Mouse (Mus musculus) hindbrain, embryonic 15.5 days (tissue): ENCODE data around the gene Irak1bp1. TPM values are rescaled to one million over a fixed set of nuclear protein-coding genes. Genes with fewer than 3 reads are reported as not detected.

Experiments
- ATAC-seq: fragments of 200-750 bp; cut with Nextera tagmentation; 2 replicates; pipeline ENCODE4 v1.8.0; 2017; ENCODE audit warnings: low read depth, moderate number of reproducible peaks, moderate TSS enrichment; ENCODE audit not compliant: low FRiP score
- H3K27ac ChIP-seq: fragments of 300-500 bp; sonication (generic); replicated peaks from 2 replicates; pipeline ENCODE4 v1.5.1; 2015; ENCODE audit warnings: mild to moderate bottlenecking, inconsistent platforms
- H3K27me3 ChIP-seq: fragments of 300-500 bp; sonication (generic); 2 replicates; pipeline ENCODE4 v1.6.1; 2015; ENCODE audit warnings: control low read depth, inconsistent platforms
- H3K36me3 ChIP-seq: fragments of 300-500 bp; sonication (generic); 2 replicates; pipeline ENCODE4 v1.6.1; 2015; ENCODE audit warnings: control low read depth, inconsistent platforms
- H3K4me1 ChIP-seq: fragments of 300-500 bp; sonication (generic); replicated peaks from 2 replicates; pipeline ENCODE4 v1.6.1; 2015; ENCODE audit warnings: control low read depth, inconsistent platforms
- H3K4me2 ChIP-seq: fragments of 300-500 bp; sonication (generic); 2 replicates; pipeline ENCODE4 v1.6.1; 2015; ENCODE audit warnings: moderate library complexity, mild to moderate bottlenecking, inconsistent platforms
- H3K4me3 ChIP-seq: fragments of 300-500 bp; sonication (generic); 2 replicates; pipeline ENCODE4 v1.5.1; 2015; ENCODE audit warnings: mild to moderate bottlenecking, inconsistent platforms
- H3K9ac ChIP-seq: fragments of 300-500 bp; sonication (generic); 2 replicates; pipeline ENCODE4 v1.6.1; 2015; ENCODE audit warnings: inconsistent platforms
- H3K9me3 ChIP-seq: fragments of 300-500 bp; sonication (generic); 2 replicates; pipeline ENCODE4 v1.6.1; 2016; ENCODE audit warnings: control low read depth, inconsistent platforms
- WGBS: fragments of 180-500 bp; shearing (Covaris S2); methylation state at CpG from one replicate; pipeline ENCODE4 v1.1.7; 2015; 5-methylcytosine and 5-hydroxymethylcytosine counted together
- polyA plus RNA-seq: library from polyadenylated mRNA; unstranded; fragments of >200 nt; fragmentation: Nextera tagmentation; extraction: Ambion mirVana; gene quantifications from 2 replicates; pipeline ENCODE4 v1.2.1, GENCODE M21; 2015

Irak1bp1 gene
- 33.6 and 35.8 TPM in 2 replicates for polyA plus RNA-seq

DNA sequence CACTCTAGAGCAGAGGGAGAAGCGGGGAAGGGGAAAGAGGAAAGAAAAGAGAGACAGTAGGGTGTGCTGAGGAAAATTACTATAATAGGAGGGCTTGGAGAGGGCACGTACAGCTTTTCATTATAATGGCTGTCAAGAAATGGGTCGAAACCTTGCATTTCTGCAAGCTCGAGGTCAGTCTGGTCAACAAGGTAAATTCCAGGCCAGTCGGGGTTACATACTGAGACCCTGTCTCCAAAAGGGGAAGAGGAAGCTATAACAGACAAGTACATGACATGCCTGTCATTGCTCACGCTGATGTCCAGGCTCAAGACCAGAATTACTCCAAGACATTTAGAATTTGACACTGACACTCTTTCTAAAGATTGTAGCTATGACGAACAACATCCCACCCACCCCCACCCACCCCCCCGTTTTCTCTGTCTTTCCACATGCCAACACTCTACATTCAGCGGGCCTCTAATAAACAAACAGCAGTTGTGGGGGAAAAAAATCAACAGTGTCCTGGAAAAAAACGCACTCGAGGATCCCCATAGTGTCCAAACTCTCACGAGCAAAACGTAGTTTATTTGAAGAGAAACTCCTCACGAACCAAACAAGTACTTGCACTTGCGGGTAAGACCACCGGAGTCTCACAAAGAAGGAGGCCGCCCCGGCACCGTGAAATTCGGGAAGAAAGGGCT lies at the start of gene Irak1bp1:
Irak1bp1 (plus strand) TSS at position 534 of the 683 bp plus-strand sequence.
- peak within 1 kb of the TSS; percentile 83 for H3K9ac ChIP-seq
- 9% methylated on average over 20 of the region's 20 CpGs for WGBS
- peaks cover 15% of the 10 kb centered on the region for H3K4me1 ChIP-seq
- H3K4me2 ChIP-seq = peak within 1 kb of the TSS; percentile 57
- peak within 1 kb of the TSS; percentile 71 for H3K4me3 ChIP-seq
- H3K27me3 ChIP-seq = no peaks in the 10 kb centered on the region
- H3K9me3 ChIP-seq = no peaks in the 10 kb centered on the region
- H3K36me3 ChIP-seq = peaks cover 4% of the 10 kb centered on the region; the same call in 1 of the 2 replicates
- ATAC-seq = peak; percentile 3; the same call in 1 of the 2 replicates
- peak within 1 kb of the TSS; percentile 92 for H3K27ac ChIP-seq

DNA sequence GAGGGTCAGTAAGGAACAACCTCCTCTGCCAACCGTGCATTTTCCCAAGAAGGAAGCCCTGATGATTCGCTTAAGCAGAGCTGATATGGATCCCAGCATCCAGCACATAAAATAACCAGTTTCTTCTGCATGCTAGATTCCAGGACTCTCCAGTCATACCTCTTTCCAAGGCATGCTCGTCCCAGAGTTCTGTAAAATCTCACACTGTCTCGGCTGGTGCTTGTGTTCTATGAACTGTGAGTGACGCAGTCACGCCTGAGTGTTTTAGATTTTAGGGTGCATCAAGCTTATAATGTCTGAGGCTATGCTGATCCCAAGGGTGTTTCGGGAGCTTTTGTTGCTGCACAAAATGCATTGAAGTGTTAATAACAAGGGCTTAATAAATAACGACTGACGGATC lies 41.0 kb upstream of the Irak1bp1 start:
- Histone ChIP-seq H3K4me3 (no peak overlapping the region), H3K4me1 (no peaks in the 10 kb centered on the region), H3K36me3 (no peaks in the 10 kb centered on the region), H3K9me3 (no peaks in the 10 kb centered on the region), H3K27me3 (no peaks in the 10 kb centered on the region), H3K4me2 (0 out of 2 replicates have a peak overlapping the region, but pooled peaks have one; percentile 13), H3K9ac (no peak overlapping the region), H3K27ac (no peak overlapping the region)
- no peak for ATAC-seq
- WGBS = 34% methylated on average over 9 of the region's 9 CpGs

DNA sequence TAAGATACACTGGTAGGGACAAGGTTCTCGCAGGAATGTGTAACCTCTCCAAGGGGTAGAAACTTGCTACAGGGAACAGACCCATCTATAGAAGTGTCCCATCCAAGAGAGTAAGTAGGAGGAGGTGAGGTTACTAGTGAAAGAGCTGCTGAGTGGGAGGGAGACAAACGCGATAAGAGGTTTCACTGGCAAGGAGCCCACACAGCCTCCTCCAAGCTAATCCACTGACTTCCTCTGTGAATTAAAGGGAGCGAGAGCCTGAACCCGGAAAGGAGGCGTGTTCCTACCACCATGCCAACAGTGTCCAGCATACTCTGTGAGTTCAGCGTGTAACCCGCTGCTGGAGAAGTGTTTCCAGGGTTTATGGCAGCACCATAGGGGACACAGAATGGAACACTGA lies 29.0 kb upstream of the Irak1bp1 start:
- WGBS = 78% methylated on average over 8 of the region's 8 CpGs

DNA sequence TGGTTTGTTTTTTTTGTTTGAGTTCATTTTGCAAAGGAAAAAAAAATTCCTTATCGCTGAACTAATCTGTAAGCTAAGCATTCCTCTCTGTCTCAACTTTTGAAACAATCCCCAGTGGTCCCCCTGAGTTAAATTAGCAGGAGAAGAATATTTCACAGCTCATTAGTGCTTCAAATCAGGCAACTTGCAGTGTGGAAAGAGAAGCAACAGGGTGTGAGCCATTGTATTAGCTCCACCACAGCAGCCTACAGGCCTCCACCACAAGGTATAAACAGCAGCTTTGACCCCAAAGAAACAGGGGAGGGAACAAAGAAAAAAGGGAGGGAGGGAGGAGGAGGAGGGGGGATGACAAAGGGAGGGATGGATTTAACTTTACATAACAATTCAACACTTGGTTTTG lies 22.2 kb upstream of the Irak1bp1 start:
- 0% methylated on average over 1 of the region's 1 CpGs for WGBS
- Histone ChIP-seq H3K4me1 (no peaks in the 10 kb centered on the region), H3K9me3 (no peaks in the 10 kb centered on the region), H3K4me2 (no peak overlapping the region), H3K27me3 (no peaks in the 10 kb centered on the region), H3K9ac (no peak overlapping the region), H3K27ac (no peak overlapping the region), H3K36me3 (no peaks in the 10 kb centered on the region), H3K4me3 (no peak overlapping the region)
- no peak for ATAC-seq

More for the DNA sequence above, 29.0 kb upstream of the Irak1bp1 start:
- H3K9ac ChIP-seq = no peak overlapping the region
- no peak overlapping the region for H3K4me3 ChIP-seq
- H3K4me1 ChIP-seq = no peaks in the 10 kb centered on the region
- H3K36me3 ChIP-seq = no peaks in the 10 kb centered on the region
- no peaks in the 10 kb centered on the region for H3K27me3 ChIP-seq
- no peak for ATAC-seq
- no peak overlapping the region for H3K4me2 ChIP-seq
- no peaks in the 10 kb centered on the region for H3K9me3 ChIP-seq
- no peak overlapping the region for H3K27ac ChIP-seq

DNA sequence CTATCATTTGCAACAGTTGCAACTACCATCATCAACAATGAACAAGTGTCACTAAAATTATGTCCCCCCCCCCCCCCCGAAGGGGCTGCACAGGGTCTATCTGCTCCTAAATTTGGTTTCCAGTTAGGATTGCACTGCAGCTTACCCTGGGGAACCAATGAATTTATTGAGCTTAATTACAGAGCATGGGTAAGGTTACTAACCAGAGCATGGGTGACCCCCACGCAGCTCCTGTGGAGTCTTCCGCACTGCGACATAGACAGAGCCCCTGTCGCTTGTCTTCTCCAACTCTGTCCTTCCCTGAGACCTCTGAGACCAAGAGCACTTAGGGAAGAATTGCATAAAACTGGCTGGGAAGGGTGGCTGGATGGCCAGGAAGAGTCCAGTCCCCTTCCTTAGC lies 21.7 kb upstream of the Irak1bp1 start:
- Histone ChIP-seq H3K36me3 (no peaks in the 10 kb centered on the region), H3K4me3 (no peak overlapping the region), H3K27me3 (no peaks in the 10 kb centered on the region), H3K4me1 (no peaks in the 10 kb centered on the region), H3K9ac (no peak overlapping the region), H3K4me2 (no peak overlapping the region), H3K9me3 (no peaks in the 10 kb centered on the region), H3K27ac (no peak overlapping the region)
- 33% methylated on average over 5 of the region's 5 CpGs for WGBS
- no peak for ATAC-seq

DNA sequence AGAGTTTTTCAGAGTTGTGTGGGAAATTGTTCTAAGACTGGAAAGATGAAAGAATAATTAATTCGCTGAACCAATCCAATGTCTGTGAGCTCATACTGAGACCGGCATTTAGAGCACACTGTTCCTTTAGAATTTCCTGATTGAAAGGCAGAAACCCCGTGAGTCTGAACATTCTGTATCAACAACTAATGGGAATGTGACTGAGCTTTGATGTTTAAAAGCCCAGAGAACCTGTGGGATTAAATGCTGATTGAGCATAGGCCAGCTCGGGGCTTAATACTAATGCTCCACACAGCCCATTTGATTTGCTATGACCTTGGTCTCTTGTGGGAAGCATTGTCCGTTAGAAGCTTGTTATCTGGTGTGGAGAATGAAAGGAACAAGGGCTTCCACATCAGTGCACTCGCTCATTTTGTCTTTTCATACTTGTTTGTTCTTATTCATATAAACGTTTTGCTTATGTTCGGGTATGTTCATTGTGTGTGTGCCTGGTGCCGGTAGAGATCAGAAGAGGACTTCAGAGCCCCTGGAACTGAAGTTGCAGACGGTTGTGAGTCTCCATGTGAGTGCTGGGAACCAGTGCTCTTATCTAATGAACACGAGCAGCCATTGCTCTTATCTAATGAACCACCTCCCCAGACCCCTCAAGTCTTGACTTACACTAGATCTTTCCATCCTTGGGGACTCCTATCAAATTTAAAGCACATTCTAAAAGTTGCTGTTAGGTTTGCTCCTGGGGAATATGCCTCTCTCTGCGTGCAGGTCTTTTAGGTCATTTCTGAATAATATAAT lies 17.0 kb upstream of the Irak1bp1 start:
- Histone ChIP-seq H3K9ac (no peak overlapping the region), H3K9me3 (no peaks in the 10 kb centered on the region), H3K4me2 (no peak overlapping the region), H3K36me3 (no peaks in the 10 kb centered on the region), H3K27ac (no peak overlapping the region), H3K4me1 (no peaks in the 10 kb centered on the region), H3K27me3 (no peaks in the 10 kb centered on the region), H3K4me3 (no peak overlapping the region)
- no peak for ATAC-seq
- WGBS = 56% methylated on average over 12 of the region's 12 CpGs

DNA sequence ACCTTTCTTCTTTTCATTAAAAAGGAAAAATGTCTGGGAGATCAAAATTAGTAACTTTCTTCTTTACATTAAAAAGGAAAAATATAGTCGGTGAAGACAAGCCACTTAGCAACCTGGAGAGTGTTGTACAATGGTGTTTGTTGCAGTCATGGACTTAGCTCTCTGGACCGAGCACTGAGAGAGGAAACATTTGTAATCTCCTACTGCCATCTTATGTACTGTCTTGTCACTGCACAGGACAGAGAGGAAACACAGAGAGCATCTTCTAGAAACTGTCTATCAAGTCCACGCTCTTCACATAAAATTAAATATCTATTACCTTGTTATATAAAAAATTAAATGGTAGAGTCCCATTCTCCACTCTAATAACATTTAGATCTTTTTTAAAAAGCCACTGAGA lies 14.8 kb upstream of the Irak1bp1 start:
- Histone ChIP-seq H3K4me1 (no peaks in the 10 kb centered on the region), H3K27ac (no peak overlapping the region), H3K36me3 (no peaks in the 10 kb centered on the region), H3K4me3 (no peak overlapping the region), H3K27me3 (no peaks in the 10 kb centered on the region), H3K9ac (no peak overlapping the region), H3K9me3 (no peaks in the 10 kb centered on the region), H3K4me2 (no peak overlapping the region)
- 50% methylated on average over 3 of the region's 3 CpGs for WGBS
- ATAC-seq = peak; percentile 79; the same call in 1 of the 2 replicates

DNA sequence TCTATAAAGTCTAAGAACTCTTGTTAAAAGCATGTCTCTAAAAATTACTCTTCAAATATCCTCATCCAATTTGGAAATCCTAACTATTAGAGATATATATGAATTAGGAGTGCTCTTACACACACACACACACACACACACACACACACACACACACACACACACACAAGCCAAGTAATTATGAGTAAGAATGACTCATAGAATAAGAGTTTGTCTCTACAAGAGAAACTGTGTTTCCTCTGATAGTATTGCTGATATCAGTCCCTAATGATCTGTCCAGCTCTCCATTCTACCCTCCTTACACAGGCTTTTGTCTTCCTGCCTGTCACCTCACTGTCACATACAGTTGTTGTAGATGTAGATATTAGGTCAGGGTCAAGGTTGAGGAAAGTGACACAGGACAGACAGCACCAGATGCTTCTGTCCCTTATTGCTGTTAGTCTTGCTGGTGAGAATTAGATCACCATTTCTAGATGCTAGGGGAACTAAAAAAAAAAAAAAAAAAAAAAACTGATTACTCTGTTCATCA lies 14.0 kb upstream of the Irak1bp1 start:
- ATAC-seq = no peak
- no peaks in the 10 kb centered on the region for H3K9me3 ChIP-seq
- H3K4me1 ChIP-seq = no peaks in the 10 kb centered on the region
- no peak overlapping the region for H3K27ac ChIP-seq
- no peaks in the 10 kb centered on the region for H3K36me3 ChIP-seq
- no peak overlapping the region for H3K4me3 ChIP-seq
- no peak overlapping the region for H3K4me2 ChIP-seq
- H3K27me3 ChIP-seq = no peaks in the 10 kb centered on the region
- no peak overlapping the region for H3K9ac ChIP-seq

DNA sequence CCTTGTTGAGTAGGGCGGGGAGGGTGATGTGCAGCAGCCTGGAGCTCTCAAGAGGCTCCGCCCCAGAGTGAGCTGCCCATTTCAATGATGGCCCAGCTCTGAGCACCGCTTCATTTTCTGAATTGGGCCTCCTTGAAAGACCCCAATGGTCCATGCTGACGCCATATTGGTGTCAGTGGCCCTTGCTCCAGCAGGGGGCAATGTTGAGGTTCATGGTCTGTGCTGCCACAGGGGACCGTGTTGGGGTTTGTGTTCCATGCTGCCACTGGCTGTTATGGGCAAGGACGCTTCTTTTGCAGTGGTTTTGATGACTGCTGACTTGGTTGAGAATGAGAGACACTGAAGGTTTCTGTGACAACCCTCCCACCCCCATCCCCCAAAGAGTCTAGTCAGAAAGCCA lies 2.9 kb upstream of the Irak1bp1 start:
- 93% methylated on average over 6 of the region's 6 CpGs for WGBS
- H3K4me1 ChIP-seq = peaks cover 10% of the 10 kb centered on the region
- H3K27me3 ChIP-seq = no peaks in the 10 kb centered on the region
- no peak overlapping the region for H3K27ac ChIP-seq
- no peak overlapping the region for H3K4me2 ChIP-seq
- ATAC-seq = no peak
- no peak overlapping the region for H3K9ac ChIP-seq
- peaks cover 4% of the 10 kb centered on the region; the same call in 1 of the 2 replicates for H3K36me3 ChIP-seq
- H3K4me3 ChIP-seq = no peak overlapping the region
- no peaks in the 10 kb centered on the region for H3K9me3 ChIP-seq

DNA sequence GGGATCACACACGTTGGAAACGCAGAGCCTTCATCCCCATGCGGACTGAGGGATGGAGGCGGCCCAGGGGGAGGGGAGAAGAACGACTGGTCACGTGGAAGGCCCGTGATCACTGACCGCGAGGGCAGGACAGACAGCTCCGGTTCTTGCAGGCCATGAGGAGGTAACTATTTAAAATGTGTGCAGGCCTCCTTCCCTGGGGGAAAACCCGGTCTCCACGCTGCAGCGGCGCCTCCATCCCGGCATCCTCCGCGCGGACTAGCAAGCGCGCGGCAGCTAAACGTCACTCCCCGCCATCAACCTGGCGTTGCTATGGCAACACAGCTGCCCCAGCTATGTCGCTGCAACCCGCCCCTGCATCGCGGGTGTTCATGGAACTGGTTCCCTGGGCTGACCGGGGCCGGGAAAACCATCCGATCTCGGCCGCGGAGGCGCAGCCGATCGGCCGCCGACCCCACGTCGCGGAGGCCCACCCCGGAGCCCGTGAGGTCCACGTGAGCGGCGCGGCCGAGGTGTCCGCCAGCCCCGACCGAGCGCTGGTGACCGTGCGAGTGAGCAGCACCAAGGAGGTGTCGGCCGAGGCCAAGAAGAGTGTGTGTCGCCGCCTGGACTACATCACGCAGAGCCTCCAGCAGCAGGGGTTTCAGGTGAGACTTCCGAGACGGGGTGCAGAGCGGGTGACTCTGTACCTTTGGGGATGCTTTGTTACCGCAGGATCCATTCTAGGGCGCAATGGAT lies 522 bp downstream of the Irak1bp1 start:
- Histone ChIP-seq H3K4me3 (peak overlapping the region; percentile 71), H3K36me3 (peaks cover 4% of the 10 kb centered on the region; the same call in 1 of the 2 replicates), H3K9me3 (no peaks in the 10 kb centered on the region), H3K9ac (peak overlapping the region; percentile 83), H3K4me1 (peaks cover 19% of the 10 kb centered on the region), H3K4me2 (peak overlapping the region; percentile 57), H3K27ac (peak overlapping the region; percentile 92), H3K27me3 (no peaks in the 10 kb centered on the region)
- ATAC-seq = peak; percentile 97
- WGBS = under 1% methylated on average over 65 of the region's 65 CpGs

DNA sequence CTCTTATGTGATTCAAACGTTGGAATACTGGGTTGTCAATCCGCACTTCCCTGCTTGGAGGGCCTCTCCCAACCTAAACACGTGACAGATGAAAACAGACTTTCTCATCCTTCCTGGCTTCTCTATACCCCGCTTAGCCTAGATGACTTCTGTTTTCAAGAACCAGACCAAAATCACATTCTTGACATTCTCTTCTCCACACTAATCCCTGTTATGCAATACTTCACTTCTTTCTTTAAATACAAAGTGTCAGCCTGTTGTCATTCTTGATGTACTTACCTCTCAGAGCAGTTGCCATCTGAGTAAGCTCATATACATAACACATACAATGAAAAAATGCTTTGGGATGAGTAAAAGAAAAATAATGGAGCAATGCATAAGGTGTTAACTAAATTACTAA lies 2.6 kb downstream of the Irak1bp1 start:
- no peak overlapping the region for H3K4me3 ChIP-seq

More for the DNA sequence above, 2.6 kb downstream of the Irak1bp1 start:
- H3K9ac ChIP-seq = no peak overlapping the region
- no peak for ATAC-seq
- no peak overlapping the region; the same call in 1 of the 2 replicates for H3K4me2 ChIP-seq
- no peaks in the 10 kb centered on the region for H3K27me3 ChIP-seq
- H3K36me3 ChIP-seq = no peaks in the 10 kb centered on the region
- no peak overlapping the region for H3K27ac ChIP-seq
- no peaks in the 10 kb centered on the region for H3K9me3 ChIP-seq
- peaks cover 19% of the 10 kb centered on the region for H3K4me1 ChIP-seq
- 64% methylated on average over 4 of the region's 4 CpGs for WGBS
